Mouse (Mus musculus): Measurements from ENCODE around the gene Zswim8.

The Zswim8 gene

GRCm38 (mm10) chr14:20707201-20708190 is at the start of gene Zswim8:
TSS of gene Zswim8 (plus strand) at chr14:20707552.
- DNase-seq = peak; percentile 91 to 93

- DNase-seq = peak; percentile 41 to 50
These were observed 49.0 kb upstream of the Zswim8 start for GRCm38 (mm10) chr14:20658326-20658725.

- no peak for DNase-seq
These were observed 48.5 kb upstream of the Zswim8 start for GRCm38 (mm10) chr14:20658902-20659301.

GRCm38 (mm10) chr14:20659687-20660086 is 47.7 kb upstream of the Zswim8 start:
- no peak for DNase-seq

- peak; percentile 95 to 99 for DNase-seq
These were observed 46.3 kb upstream of the Zswim8 start for GRCm38 (mm10) chr14:20660827-20661660.

GRCm38 (mm10) chr14:20661661-20662331 is 45.6 kb upstream of the Zswim8 start:
- peak; percentile 23 to 34 for DNase-seq

GRCm38 (mm10) chr14:20662740-20663139 is 44.6 kb upstream of the Zswim8 start:
- DNase-seq = no peak

- no peak for DNase-seq
These were observed 43.8 kb upstream of the Zswim8 start for GRCm38 (mm10) chr14:20663601-20664000.

GRCm38 (mm10) chr14:20664436-20664835 is 42.9 kb upstream of the Zswim8 start:
- DNase-seq = no peak

- no peak for DNase-seq
These were observed 39.9 kb upstream of the Zswim8 start for GRCm38 (mm10) chr14:20667469-20667868.

- DNase-seq = no peak
These were observed 39.1 kb upstream of the Zswim8 start, which contains the start of gene Synpo2l for GRCm38 (mm10) chr14:20668154-20668810. TSS of gene Synpo2l (minus strand) at chr14:20668354.

- DNase-seq = peak in 1 of 2 experiments; percentile 41
These were observed 34.4 kb upstream of the Zswim8 start for GRCm38 (mm10) chr14:20672990-20673389.

GRCm38 (mm10) chr14:20673735-20674063 is 33.7 kb upstream of the Zswim8 start:
- peak in 1 of 2 experiments; percentile 64 for DNase-seq

GRCm38 (mm10) chr14:20674064-20674833 is 33.1 kb upstream of the Zswim8 start, which contains the start of gene Sec24c:
TSS of gene Sec24c (plus strand) at chr14:20674308.
- DNase-seq = peak; percentile 98 to 99

GRCm38 (mm10) chr14:20677906-20678305 is 29.4 kb upstream of the Zswim8 start:
- no peak for DNase-seq

- DNase-seq = no peak
These were observed 25.6 kb upstream of the Zswim8 start for GRCm38 (mm10) chr14:20681742-20682141.

- DNase-seq = no peak
These were observed 24.9 kb upstream of the Zswim8 start for GRCm38 (mm10) chr14:20682498-20682897.

GRCm38 (mm10) chr14:20686576-20686975 is 20.8 kb upstream of the Zswim8 start:
- no peak for DNase-seq

GRCm38 (mm10) chr14:20689009-20689408 is 18.3 kb upstream of the Zswim8 start:
- no peak for DNase-seq

- no peak for DNase-seq
These were observed 15.6 kb upstream of the Zswim8 start for GRCm38 (mm10) chr14:20691772-20692171.

GRCm38 (mm10) chr14:20693589-20694101 is 13.7 kb upstream of the Zswim8 start:
- DNase-seq = no peak

All from cerebellum, adult 18-20 months (tissue).